Mouse (Mus musculus) mesoderm, embryonic 11.5 days (tissue): ENCODE measurements around the gene Eif4ebp2.
"Not testable (repeated sequence)": the region's sequence is repeated elsewhere in the genome, so short reads cannot be mapped to it uniquely, and the experiment has no call there.

Experiments used
- DNase-seq: peaks from one replicate; pipeline ENCODE4 v3.0.0-alpha.2; 2012; ENCODE audit warnings: low read depth, low spot score

The Eif4ebp2 gene

DNA sequence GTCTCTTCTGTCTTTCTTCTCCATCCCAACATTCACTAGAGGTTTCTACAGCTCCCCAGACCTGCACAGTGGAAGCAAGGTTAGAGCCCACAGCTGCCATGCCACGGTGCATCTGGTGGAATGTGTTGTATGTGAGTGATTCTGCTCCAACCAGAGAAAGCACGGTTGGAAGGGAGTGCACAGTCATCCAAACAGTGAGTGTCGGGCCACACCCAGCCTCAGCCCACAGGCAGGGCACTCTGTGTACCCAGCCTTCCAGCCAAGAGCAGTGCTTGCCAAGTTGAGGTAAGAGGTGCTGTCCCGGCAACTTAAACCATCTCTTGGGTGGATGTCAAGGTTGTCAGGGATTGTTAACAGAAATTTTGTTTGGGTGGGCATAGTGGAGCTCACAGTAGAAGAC is 12.5 kb upstream of the Eif4ebp2 start:
- DNase-seq: no peak

DNA sequence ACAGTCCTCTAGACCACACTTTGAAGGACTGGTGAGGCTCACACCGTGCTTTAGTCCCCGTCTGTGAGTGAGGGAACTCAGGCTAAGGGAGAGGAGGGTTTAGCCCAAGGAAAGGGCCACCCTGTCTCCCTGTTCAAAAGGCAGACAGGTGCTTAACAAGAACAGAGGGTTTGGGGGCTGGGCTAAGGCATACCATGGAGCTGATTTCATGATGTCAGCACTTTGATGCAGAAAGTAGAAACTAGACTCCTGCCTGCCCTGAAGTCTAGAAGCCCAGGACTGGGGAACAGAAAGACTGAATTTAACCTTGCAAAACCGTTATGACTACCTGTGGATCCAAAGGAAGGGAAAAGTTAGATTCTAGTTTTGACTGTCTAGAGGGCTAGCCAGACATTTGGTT is 4.7 kb upstream of the Eif4ebp2 start:
- no peak for DNase-seq

DNA sequence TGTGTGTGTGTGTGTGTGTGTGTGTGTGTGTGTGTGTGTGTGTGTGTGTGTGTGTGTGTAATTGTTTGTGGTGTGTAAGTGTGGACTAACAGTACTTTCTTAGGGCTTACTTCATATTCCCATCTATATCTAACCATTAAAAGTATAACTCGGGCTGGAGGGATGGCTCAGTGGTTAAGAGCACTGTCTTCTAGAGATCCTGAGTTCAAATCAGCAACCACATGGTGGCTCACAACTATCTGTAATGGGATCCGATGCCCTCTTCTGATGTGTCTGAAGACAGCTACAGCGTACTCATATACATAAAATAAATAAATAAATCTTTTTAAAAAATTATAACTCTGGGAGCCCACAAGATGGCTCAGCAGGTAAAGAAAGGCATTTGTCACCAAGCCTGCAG is 710 bp upstream of the Eif4ebp2 start:
- DNase-seq: not testable (repeated sequence)

DNA sequence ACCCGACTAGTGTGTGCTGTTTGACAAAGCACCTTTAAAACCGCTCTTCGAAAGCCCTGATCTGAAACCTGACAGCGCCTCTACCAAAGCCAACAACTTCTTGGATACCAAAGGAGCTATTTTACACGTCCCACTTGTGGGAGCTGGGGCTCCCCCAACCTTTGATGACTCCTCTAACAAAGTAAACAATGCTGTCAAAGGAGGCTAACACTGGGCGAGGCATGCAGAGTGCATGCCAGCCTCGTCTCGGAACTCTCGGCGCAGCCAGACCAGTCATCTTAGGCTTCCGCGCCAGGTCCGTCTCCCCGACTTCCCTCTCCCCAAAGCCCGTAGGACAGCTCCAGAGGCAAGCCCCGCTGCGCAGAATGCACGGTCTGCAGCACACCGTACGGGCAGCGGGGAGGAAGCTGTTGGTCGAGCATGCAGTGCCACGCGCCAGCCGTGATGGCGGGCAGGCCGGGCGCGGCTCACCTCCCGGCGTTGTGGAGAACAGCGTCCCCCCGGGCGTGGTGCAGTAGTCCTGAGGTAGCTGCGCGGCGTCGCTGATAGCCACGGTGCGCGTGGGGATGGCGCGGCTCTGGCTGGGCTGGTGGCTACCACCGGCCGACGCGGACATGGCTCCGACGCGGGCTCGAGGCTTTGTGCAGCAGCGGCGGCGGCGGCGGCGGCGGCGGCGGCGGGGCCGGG is 387 bp downstream of the Eif4ebp2 start:
- no peak for DNase-seq

DNA sequence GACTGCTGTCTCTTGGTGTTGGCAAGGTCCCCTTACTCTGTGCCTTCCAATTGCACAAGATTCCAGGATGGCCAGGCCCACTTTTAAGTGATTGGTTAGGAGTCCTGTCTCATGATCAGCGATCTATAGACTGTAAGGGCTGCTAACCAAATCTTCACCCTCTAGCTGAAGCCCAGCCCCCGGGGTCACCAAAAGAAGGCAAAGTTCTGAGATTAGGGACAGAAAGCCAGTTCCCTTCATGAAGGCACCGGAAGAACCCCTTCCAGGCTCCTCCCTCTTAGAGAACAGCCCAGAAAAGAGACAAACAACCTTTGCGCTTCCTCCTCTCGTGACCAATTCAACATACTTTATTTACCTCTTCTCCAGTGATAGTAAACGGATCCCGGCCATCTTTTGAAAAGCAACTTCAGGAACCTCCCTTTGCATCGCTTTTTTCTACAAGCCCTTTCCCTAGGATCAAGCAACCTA is 964 bp downstream of the Eif4ebp2 start:
- peak; percentile 12 for DNase-seq

DNA sequence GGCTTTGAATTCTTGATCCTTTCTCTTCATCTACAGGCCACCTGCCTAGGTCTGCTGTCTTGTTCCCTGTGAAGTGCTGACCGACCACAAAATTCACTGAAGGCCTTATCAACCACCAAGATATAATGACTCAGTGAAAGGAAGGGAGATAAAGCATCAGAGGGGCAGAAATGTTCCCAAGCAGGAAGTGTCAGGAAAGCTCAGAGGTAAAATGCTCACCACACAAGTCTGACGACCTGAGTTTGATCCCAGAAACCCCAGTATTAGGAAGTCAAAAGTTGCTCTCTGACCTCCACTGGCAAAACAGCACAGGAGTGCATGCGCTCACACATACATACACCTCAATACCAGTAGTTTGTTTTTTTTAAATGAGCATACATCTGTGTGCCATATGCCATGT is 3.6 kb downstream of the Eif4ebp2 start:
- no peak for DNase-seq

DNA sequence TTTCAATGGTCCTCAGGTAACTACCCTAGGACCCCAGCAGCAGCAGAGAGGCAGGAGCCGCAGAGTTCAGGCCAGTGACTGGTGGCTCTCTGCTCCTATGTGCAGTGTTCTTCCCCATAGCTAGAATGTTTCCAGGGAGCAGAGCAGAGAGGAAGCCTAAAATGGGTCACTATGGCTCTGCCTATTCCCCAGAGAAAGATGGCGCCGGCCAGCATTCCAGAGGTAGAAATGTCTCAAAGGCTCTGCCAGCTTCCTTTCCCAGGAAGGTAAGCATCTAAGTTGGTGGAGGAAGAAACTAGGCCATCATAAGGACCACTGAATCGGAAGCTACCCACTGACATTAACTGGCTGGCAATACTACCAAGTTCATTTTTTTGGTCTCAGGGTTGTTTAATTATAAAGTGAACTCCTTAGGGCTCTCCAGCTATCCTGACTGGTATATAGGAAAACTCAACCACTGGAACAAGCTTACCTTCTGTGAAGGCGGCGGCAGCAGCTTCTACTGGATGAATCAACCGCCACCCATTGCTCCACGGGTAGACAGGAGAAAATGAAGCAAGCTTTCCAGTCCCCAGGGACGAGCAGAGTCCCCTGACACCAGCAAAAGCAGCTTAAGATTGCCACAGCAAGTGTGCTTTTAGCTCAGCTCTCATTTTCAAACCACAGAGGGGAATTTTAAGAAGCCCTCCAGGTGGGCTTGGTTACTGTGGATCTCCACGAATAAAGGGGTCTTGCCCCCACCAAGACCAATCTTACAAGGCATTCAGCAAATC is 4.7 kb downstream of the Eif4ebp2 start:
- no peak for DNase-seq

DNA sequence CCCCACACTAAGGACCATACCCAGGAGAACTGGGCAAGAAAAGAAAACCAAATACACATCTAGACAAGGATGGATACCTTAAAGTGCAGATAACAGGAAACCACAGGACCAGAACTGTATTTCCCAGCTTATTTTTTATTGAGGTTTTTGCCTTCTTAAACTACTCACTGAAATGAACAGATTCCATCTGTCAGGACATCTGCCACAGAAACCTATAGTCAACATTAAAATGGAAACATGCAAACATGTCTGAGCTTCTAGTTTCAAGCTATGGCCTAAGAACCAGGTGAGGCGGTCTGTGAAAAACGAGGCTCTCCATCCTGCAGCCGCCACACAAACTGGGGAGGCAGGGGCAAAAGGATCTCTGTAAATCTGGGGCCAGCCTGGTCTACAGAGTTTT is 7.4 kb downstream of the Eif4ebp2 start:
- DNase-seq: no peak

DNA sequence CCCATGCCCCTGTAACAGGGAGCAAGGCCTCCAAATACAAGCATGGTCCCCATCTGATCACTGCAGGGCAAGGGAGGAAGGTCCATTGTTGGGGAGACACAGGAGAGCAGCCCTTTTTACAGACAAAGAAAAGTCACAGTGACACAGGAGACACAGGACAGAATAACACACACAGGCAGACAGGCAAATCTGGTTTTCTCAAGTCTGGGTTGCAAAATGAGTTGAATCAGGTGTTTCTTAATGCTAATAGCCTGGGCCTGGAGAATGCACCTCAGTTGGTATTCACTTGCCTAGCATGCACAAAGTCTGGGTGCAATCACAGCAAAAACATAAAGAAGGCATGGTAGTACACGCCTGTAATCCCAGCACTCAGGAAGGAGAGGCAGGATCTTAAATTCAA is 8.6 kb downstream of the Eif4ebp2 start:
- no peak for DNase-seq

DNA sequence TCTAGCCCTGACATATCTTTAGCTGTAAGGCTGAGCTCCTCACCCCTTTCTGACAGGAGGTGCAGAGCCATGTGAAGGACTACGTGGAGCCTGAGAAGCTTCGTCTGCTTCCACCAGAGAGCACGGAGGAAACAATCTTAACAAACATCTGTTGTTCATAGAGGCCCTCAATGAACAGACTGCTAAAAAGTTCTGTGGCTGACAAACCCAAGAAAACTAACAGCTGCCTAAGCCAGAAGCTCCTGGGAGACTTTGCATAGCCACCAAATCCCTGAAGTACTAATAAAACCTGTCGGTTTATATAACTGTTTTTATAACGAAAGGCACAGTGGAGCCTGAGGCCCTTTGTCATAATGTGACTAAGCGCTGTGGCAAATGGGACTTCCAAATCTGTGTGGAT is 9.0 kb downstream of the Eif4ebp2 start:
- no peak for DNase-seq

DNA sequence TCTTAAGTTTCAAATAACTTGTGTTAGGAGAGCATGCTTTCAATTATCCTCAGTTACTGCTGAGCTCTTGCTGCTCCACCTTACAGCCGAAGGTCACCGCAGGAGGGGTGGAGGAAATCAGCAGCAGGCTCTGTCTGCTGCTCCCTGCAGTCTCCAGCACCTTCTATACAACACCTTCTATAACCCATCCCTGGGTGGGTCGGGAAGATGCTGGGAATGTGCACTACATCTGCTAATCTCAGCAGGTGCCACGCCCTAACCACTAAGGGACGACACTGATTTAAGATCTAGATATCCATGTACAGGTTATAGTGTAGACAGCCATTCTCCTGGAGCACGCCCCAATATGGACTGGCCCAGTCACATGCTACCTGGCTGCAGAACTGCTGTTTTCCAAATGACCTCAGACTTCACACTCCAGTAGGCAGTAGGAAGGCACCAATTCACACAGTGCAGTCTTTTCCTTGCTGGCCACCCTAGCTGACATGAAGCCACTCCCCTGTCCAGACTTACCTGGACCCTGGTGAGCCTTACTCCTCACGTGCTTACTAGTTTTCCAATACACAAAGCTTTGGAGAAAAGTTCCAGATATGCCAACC is 12.2 kb downstream of the Eif4ebp2 start:
- no peak for DNase-seq

DNA sequence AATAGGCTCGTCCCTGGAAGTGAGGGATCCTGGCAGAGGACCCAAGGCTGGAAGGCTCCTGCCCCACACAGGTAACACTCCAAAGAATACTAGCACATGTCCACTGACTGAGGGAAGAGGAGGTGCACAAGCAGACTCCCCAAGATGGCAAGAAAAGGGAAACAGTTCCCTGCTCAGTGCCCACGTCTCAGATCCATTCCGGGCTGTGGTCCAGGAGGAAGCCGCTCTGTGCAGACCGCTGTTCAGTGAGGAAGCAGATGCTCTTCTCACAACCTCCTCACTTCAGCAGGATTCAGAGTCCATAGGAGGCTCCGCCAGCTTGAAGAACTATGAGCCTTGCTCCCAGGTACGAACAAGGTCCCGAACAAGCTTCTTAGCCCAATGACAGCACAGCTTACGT is 21.1 kb downstream of the Eif4ebp2 start:
- no peak for DNase-seq

DNA sequence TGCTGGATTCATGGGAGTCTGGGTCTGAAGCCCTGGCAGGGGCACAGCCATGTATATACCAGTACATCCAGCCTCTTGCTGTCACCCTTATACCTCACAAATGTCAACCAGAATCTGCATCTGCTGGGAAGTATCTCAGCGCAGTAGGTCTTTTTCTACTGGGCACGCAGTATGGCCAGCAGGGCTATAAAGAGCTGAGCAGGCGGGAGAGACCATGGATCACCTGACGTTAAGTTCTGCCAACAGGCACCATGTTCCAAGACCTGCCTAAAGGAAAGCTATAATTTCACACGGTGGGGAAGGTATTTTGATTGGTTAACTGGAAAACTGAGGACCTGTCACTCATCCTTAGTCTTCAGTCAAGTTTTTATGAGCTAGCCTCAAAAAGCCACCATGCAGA is 23.4 kb downstream of the Eif4ebp2 start:
- no peak for DNase-seq

DNA sequence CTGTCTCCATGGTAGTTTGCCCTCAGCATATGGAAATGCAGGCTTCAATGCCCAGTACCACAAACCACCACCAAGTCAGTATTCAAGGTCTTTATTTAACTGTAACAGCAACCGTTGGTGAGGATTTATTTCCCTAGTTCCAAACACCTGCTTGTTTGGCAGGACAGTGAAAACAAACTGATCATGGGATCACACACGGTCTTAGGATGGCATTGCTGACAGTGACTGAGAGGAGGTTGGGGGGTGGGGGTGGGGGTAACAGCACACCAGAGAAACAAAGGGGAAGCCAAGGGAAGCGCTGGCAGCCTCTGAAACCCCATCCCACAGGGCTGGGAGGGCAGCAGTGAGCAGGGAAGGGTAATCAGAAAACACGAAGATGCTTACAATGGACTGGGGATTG is 24.0 kb downstream of the Eif4ebp2 start:
- no peak for DNase-seq

DNA sequence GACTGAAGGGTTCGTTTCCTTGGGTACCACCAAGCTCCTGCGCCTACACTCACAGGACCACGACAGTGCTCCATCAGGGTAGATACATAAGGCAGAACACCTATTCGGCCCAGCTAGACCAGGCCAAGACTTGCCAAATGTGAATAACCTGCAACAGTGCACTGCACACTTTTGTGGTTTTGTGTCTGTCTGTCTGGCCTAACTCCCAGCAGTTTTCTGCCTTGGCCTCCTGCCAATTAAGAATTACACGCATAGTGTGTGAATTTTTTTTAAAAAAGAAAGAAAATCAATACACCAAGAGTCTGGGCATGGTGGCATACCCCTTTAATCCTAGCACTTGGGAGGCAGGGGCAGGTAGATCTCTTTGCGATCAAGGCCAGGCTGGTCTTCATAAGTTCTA is 24.5 kb downstream of the Eif4ebp2 start:
- DNase-seq: no peak

DNA sequence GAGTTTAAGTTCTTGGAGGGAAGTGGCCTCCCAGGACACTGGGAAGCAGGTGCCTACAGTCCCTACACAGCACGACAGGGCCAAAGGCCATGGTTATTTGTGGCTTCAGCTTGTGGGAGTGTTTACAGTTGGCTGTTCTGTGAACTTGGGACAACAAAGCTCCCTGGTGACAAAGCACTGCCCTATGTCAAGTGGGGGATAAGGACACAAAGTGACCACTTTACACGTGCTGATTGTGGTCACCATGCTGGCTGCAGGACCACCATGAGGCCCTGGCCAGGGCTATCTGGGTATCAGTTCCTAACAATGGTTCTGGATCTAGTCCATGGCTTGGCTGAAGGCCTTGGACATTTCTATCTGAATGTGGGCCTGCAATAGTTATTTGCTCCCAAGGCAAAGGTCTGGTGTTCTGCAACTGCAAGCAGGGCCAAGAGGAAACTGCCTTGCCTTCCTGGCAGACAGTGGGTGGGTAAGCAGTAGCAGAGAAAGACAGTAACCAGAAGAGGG is 26.2 kb downstream of the Eif4ebp2 start:
- DNase-seq: no peak

DNA sequence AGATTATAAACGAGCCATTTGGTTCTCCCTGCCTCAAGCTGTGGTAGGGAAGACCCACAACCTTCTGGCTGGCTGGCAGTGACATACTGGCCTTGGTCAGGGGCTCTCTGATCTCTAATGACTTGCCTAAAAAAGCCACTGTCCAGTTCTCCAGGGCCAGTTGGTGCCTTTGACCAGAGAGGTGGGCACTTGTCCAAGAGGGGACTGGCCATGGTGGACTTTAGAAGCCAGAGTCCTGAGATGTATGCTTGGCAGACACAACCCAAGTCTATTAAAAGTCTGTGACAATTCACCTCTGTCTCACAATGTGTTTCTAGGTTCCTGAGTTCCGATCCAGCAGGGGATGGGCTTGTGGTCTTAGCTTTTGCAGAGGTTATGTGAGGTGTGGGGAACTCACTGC is 27.4 kb downstream of the Eif4ebp2 start:
- DNase-seq: no peak

DNA sequence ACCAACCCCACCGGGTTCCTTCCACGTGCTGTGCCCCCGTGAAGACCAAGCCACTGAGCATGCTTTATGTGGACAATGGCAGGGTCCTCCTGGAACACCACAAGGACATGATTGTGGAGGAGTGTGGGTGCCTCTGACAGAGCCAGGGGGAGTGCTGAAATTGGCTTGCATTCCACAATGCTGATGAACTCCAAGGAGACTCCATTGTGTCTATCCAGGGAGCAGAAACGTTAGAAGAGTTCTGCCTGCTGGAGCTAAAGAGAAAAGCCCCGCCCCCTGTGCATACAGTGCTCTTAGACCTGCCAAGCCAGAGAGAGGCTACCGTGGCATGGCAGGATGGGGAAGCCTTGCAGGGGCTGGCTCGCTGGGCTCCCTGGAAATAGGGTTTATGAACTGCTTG is 28.0 kb downstream of the Eif4ebp2 start:
- no peak for DNase-seq

DNA sequence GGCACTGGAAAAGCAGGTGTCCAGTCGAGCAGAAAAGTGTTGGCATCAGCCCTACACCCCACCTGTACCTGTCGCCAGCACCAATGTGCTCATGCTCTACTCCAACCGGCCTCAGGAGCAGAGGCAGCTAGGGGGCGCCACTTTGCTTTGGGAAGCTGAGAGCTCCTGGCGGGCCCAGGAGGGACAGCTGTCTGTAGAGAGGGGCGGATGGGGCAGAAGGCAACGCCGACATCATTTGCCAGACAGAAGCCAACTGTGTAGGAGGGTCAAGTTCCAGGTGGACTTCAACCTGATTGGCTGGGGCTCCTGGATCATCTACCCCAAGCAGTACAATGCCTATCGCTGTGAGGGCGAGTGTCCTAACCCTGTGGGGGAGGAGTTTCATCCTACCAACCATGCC is 29.2 kb downstream of the Eif4ebp2 start:
- no peak for DNase-seq

DNA sequence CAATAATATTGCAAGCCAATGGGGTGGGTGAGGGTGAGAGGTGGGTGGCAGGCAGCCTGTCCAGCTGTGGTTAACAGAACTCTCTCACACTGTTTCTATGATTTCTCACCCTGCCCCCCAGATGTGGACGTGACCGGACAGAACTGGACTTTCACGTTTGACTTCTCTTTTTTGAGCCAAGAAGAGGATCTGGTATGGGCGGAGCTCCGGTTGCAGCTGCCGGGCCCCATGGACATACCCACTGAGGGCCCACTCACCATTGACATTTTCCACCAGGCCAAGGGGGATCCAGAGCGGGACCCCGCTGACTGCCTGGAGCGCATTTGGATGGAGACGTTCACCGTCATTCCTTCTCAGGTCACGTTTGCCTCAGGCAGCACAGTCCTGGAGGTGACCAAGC is 29.6 kb downstream of the Eif4ebp2 start:
- no peak for DNase-seq

DNA sequence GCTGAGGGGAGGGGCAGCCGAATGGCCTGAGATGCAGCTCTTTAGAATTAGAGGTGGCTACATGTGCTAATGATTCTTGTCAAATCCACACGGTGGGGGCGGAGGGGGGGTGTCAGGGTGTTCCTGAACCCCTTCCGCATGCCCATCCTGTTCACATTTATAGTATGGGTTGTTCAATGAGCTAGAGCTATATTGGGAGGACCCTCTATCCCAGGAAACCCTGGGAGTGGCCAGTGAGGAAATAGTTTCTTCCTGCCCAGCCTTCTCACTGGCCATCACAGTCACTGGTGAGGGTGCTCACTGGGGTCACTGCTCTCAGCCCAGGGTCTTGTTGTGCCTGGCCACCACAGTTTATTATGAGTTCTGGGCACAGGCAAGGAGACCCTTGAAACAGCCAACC is 32.5 kb downstream of the Eif4ebp2 start:
- DNase-seq: no peak

DNA sequence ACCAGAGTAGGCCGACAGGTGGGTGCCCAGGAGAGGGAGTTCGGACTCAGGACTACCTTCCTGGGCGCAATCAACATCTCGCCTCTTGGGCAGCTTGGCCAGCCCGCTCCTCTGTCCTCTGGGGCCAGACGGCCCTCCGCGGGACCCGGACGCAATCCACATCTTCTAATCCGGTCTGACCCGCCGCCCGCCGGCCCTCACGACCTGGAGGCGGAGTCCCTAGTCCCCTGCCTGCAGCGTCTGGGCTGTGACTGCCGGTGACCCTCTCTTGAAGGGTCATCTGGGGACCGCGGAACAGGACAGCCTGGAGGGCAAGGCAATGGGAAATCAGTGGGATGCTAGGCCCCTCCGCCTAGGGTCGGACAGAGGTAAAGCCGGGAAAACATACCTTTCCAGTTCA is 33.3 kb downstream of the Eif4ebp2 start:
- DNase-seq: no peak
